Mouse (Mus musculus): ENCODE measurements around the gene Zic5. TPM values are rescaled to one million over a fixed set of nuclear protein-coding genes. Genes with fewer than 3 reads are reported as not detected.
"Not testable (repeated sequence)": the region's sequence is repeated elsewhere in the genome, so short reads cannot be mapped to it uniquely, and the experiment has no call there.

Zic5 gene
- polyA plus RNA-seq, 1 experiment from 2014 or later = 13.9 TPM

DNA sequence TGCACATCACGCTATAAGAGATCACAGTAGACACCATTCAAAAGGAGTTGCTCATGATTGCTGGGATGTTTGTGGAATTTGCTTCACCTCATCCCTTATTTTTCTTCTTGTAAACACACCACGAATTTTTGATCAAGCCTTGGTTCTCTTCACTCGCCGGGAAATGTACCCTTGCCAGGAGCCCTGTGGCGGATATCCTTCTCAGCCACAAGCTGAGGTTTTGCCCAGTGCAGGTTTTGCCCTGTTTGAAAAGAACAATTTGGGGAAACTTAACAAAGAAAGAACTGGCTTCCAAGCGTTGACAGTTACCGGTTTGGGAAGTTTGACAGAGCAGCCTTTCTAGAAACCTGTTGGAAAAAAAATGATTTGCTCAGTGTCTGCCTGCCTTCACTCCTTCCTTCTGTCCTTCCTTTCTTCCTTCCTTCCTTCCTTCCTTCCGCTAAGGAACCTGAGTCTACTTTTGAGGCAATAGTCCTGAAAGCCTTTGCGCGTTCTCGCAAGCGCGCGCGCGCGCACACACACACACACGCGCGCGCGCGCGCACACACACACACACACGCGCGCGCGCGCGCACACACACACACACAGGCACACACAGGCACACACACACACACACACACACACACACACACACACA is 6.1 kb upstream of the Zic5 start:
- Histone ChIP-seq H3K27ac (peak overlapping the region; percentile 64), H3K9ac (peak overlapping the region; percentile 16; the same call in 1 of the 2 replicates), H3K4me1 (replicated peaks) (peaks cover 23% of the 10 kb centered on the region), H3K9me3 (no peaks in the 10 kb centered on the region), H3K27me3 (peaks cover 88% of the 10 kb centered on the region), H3K4me3 (peak overlapping the region; percentile 19), H3K4me2 (peak overlapping the region; percentile 56), H3K36me3 (no peaks in the 10 kb centered on the region; the same call in 1 of the 2 replicates)
- 7% methylated on average over 30 of the region's 31 CpGs for WGBS
- ATAC-seq (ENCODE audit: low FRiP score) = no peak

DNA sequence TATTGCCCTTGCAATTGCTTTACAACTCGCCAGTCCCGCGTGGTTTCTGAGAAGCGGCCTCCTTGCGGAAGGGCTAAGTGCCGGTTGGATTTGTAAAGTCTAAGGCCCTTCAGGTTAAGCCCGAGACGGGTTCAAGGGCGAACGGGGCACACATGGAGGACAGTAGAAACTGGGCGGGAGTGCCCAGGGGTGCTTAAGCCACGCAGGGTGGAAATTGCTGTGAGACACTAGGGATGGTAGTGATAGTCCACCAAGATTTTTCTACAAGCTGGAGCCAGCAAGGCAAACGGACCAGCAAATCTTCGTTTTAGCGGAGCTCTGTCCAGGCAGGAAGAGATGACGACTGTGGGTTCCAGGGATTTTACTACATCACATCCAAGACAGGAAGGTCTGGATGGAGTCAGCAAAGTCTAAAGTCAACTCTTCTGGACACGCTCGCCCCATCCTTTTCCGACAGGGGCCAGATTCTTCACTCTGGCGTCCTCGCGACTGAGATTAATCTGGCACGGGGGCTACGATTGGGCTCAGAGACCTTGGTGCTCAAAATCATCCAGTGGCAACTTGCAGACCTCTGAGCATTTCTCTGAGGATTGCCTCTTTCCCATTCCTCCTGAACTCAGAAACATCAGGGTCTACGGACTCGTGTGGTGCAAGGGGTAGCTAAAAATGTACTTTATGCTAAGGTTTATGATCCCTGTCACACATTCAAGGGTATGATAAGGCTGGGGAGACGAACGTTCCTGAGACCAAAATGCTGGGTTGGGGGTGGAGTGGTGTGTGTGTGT is 3.7 kb upstream of the Zic5 start:
- Histone ChIP-seq H3K4me1 (replicated peaks) (peaks cover 20% of the 10 kb centered on the region), H3K9ac (peak overlapping the region; percentile 14; the same call in 1 of the 2 replicates), H3K36me3 (no peaks in the 10 kb centered on the region), H3K4me2 (peak overlapping the region; percentile 37), H3K27me3 (peaks cover 95% of the 10 kb centered on the region), H3K4me3 (0 out of 2 replicates have a peak overlapping the region, but pooled peaks have one; percentile 7), H3K9me3 (no peaks in the 10 kb centered on the region), H3K27ac (peak overlapping the region; percentile 14)
- no peak for ATAC-seq (ENCODE audit: low FRiP score)
- WGBS = 3% methylated on average over 28 of the region's 28 CpGs

DNA sequence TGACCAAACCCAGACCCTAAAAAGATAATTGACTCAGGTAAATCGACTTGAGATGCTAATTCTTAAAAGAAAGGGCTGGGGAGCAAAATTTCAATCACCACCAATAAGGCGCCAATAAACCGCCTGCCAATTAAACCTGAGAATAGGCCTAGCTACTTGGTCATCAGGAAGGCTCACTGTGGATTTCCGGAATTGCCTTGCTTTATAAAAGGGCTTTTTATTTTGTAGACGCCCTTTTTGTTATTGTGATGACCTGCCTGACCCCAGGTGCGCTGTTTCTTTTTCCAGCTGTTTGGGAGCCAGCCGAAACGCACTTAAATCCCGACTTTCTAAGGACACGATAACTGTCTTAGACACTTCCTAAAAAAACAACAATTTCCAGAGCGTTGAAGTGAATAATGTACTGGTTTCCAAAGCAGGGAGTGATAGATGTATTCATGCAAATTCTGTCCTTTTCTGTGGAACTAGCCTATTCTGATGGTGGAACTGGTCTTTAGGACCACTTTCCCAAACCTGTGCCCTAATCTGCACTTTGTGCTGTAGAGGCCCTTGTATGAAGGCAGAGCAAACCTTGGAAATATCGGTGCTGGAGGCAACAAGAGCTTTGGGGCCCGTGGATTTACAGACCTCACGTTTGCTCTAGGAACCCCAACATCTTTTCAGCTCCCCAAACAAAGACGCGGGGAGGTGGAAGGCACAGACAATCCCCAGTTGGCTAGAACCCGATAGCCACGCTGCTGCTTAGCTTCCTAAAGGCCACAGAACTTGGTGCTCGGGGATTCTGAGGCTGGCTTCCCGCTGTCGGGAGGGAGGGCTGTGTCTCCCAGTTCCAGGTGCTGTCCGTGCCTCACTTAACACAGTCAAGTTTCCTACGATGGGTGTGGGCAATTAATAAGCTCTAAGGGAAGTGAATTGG is 2.7 kb upstream of the Zic5 start:
- peak overlapping the region; percentile 14; the same call in 1 of the 2 replicates for H3K27ac ChIP-seq
- 8% methylated on average over 23 of the region's 23 CpGs for WGBS

DNA sequence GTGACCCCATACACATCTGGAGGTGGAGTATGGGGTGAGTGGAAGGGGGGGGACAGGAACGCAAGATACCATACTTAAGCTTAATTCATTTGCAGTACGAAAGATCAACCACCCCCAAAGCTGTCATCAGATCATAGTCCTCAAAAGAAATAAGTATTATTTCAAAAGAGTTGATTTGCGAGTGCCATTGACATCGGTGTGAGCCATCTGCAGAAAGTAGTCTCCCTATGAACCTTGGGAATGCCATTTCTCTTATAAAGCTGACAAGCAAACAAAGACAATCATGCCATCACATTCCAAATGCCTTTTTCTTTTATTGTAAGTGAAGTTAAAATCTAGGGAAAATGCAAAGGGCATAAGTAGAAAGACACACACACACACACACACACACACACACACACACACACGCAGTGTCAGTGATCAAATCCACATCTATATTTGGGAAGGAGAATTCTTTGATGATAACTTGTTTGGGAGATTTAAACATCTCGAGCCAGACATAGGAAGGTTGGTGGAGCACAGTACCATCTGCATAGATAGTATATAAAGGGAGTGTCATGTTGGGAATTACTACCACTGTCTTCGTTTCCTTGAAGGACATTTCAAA is 1.4 kb upstream of the Zic5 start:
- H3K9ac ChIP-seq = no peak overlapping the region
- ATAC-seq (ENCODE audit: low FRiP score) = no peak
- H3K4me2 ChIP-seq = no peak overlapping the region; the same call in 1 of the 2 replicates
- no peaks in the 10 kb centered on the region for H3K9me3 ChIP-seq
- no peak overlapping the region for H3K27ac ChIP-seq
- H3K4me1 ChIP-seq (replicated peaks) = peaks cover 24% of the 10 kb centered on the region
- WGBS = 26% methylated on average over 7 of the region's 7 CpGs
- no peaks in the 10 kb centered on the region for H3K36me3 ChIP-seq
- peaks cover 99% of the 10 kb centered on the region for H3K27me3 ChIP-seq
- H3K4me3 ChIP-seq = no peak overlapping the region

More for the DNA sequence above, 2.7 kb upstream of the Zic5 start:
- no peaks in the 10 kb centered on the region for H3K9me3 ChIP-seq
- no peak overlapping the region for H3K9ac ChIP-seq
- no peaks in the 10 kb centered on the region for H3K36me3 ChIP-seq
- no peak for ATAC-seq (ENCODE audit: low FRiP score)
- peaks cover 27% of the 10 kb centered on the region for H3K4me1 ChIP-seq (replicated peaks)
- H3K4me2 ChIP-seq = peak overlapping the region; percentile 37
- 0 out of 2 replicates have a peak overlapping the region, but pooled peaks have one; percentile 7 for H3K4me3 ChIP-seq
- peaks cover 97% of the 10 kb centered on the region for H3K27me3 ChIP-seq

DNA sequence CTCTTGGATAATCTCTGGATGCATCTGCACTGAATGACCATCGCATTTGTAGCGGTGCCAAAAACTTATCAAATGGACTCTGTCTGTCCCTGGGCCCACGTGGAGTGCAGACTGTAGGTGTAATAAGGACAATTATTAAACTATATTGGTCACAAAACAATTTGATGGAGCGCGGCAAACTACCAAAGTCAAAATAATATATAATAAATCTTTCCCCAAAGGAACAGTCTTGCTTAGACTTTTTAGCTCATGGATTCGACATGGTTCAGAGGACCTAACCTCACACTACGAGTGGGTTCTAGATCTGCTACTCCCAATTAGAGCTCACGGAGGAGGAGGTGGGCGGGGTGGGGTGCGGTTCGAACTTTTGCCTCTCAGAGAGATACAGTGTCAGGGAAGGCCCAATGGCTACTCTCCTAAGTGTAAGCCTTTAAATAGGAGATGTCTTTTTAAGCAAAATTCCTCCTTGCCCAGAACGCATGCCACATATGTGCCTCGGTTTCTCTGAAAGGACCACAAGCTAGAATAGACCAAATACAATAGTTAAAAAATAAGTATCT is 534 bp upstream of the Zic5 start:
- peak overlapping the region; percentile 55; the same call in 1 of the 2 replicates for H3K9ac ChIP-seq
- H3K9me3 ChIP-seq = no peaks in the 10 kb centered on the region
- no peak for ATAC-seq (ENCODE audit: low FRiP score)
- WGBS = 22% methylated on average over 13 of the region's 13 CpGs
- H3K4me1 ChIP-seq (replicated peaks) = peaks cover 24% of the 10 kb centered on the region
- peak overlapping the region; percentile 92; the same call in 1 of the 2 replicates for H3K27ac ChIP-seq
- no peaks in the 10 kb centered on the region for H3K36me3 ChIP-seq
- H3K4me2 ChIP-seq = peak overlapping the region; percentile 68
- H3K27me3 ChIP-seq = peaks cover 97% of the 10 kb centered on the region
- H3K4me3 ChIP-seq = peak overlapping the region; percentile 54

DNA sequence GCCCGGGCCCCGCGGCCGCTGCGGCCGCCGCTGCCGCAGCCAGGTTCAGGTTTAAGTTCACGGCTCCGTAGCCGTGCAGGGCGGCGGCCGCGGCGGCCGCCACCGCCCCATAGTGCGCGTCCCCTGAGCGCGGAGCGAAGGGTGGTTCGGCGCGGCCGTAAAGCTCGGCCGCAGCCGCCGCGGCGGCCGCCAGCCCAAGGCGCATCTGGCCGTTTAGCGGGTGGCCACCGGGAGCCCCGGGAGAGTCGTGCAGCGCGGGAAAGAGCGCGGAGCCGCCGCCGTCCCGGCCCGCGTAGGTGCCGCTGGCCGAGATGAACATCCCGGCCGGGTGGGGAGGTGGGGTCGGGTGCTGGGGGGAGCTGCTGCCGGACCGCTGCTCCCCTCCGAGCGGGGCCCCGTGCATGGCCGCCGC is 1.1 kb downstream of the Zic5 start:
- peaks cover 92% of the 10 kb centered on the region for H3K27me3 ChIP-seq

DNA sequence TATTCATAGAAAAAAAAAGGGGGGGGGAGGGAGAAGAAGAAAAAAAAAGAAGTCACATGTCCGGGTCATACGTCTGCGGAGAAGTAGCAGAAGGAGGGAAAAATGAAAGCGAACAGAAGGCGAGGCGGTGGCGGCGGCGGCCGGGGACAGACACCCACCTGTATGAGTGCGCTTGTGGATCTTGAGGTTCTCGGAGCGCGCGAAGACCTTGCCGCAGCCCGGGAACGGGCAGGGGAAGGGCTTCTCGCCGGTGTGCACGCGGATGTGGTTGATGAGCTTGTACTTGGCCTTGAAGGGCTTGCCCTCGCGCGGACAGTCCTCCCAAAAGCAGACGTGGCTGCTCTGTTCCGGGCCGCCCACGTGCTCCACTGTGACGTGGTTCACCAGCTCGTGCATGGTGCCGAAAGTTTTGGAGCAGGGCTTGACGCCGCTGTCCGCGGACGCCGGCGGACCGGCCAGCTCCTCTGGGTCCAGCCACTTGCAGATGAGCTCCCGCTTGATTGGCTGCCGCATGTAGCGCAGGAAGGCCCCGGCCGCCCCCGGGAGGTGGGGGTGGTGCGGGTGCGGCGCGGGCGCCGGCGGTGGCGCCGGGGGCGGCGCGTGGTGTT is 1.6 kb downstream of the Zic5 start:
- H3K9me3 ChIP-seq, H3K36me3 ChIP-seq: not testable (repeated sequence)
- peaks cover 87% of the 10 kb centered on the region for H3K27me3 ChIP-seq
- H3K4me1 ChIP-seq (replicated peaks) = peaks cover 24% of the 10 kb centered on the region
- peak overlapping the region; percentile 92 for H3K27ac ChIP-seq
- H3K4me2 ChIP-seq = peak overlapping the region; percentile 68
- H3K4me3 ChIP-seq = peak overlapping the region; percentile 54
- peak; percentile 22 for ATAC-seq (ENCODE audit: low FRiP score)
- 0% methylated on average over 56 of the region's 58 CpGs for WGBS
- peak overlapping the region; percentile 82 for H3K9ac ChIP-seq

More for the DNA sequence above, 1.1 kb downstream of the Zic5 start:
- no peaks in the 10 kb centered on the region for H3K36me3 ChIP-seq
- 0% methylated on average over 44 of the region's 62 CpGs for WGBS
- no peaks in the 10 kb centered on the region for H3K9me3 ChIP-seq
- H3K4me2 ChIP-seq = peak overlapping the region; percentile 68
- H3K9ac ChIP-seq = peak overlapping the region; percentile 82
- peak overlapping the region; percentile 92 for H3K27ac ChIP-seq
- H3K4me1 ChIP-seq (replicated peaks) = peaks cover 24% of the 10 kb centered on the region
- H3K4me3 ChIP-seq = peak overlapping the region; percentile 54
- ATAC-seq (ENCODE audit: low FRiP score) = peak; percentile 7

DNA sequence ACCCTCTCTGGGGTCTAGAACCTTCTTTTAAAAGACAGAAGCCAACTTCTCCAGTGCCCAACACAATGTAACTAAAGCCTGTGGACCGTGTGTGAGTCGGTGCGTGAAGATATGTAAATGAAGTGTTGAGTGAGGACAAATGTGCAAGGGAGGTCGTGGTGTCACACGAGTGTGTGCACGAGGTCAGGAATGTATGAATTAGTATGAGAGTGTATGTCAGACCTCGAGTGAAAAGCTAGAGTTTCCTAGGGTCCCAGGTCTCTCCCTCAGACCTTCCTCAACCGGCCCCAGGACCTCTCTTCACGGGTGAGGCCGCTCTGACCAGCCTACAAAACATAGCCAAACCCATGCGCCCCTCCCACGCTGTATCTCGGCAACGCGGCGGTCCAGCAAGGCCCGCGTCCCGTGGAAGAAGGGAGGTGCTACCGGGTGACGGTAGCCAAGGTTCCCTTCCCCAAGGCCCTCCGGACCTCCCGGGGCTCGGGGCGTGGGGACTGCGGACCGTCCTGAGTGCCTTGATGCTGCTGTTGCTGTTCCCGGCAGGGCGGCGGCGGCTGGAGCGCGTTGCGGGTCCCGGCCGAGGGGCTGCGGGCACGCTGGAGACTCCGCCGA is 2.3 kb downstream of the Zic5 start:
- peaks cover 81% of the 10 kb centered on the region for H3K27me3 ChIP-seq
- no peak for ATAC-seq (ENCODE audit: low FRiP score)
- WGBS = under 1% methylated on average over 40 of the region's 40 CpGs

DNA sequence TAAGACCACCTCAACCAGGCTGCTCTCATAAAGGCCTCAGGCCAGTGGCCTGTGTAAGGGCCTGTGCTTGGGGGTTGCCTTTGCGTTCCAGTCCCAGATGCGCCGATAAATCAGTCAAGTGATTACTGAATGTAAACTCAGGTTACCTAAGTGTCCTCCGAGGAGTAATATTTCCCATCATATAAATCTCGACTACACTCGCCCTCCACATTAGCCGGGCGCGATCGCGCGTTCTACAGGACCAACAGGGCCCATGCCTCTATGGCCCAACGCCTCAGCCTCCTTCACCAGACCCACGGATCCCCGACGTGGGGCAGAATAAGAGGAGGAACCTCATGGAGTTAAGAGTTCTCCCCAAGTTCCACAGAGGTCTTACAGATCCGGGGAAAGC is 2.8 kb downstream of the Zic5 start:
- Histone ChIP-seq H3K27ac (peak overlapping the region; percentile 92), H3K27me3 (peaks cover 76% of the 10 kb centered on the region), H3K4me1 (replicated peaks) (peaks cover 24% of the 10 kb centered on the region), H3K4me3 (peak overlapping the region; percentile 54), H3K9ac (peak overlapping the region; percentile 82), H3K9me3 (no peaks in the 10 kb centered on the region), H3K36me3 (no peaks in the 10 kb centered on the region), H3K4me2 (peak overlapping the region; percentile 68)
- no peak for ATAC-seq (ENCODE audit: low FRiP score)
- 8% methylated on average over 17 of the region's 17 CpGs for WGBS

More for the DNA sequence above, 2.3 kb downstream of the Zic5 start:
- H3K36me3 ChIP-seq = no peaks in the 10 kb centered on the region
- peaks cover 24% of the 10 kb centered on the region for H3K4me1 ChIP-seq (replicated peaks)
- peak overlapping the region; percentile 92 for H3K27ac ChIP-seq
- peak overlapping the region; percentile 82 for H3K9ac ChIP-seq
- H3K4me2 ChIP-seq = peak overlapping the region; percentile 68
- no peaks in the 10 kb centered on the region for H3K9me3 ChIP-seq
- H3K4me3 ChIP-seq = peak overlapping the region; percentile 54

DNA sequence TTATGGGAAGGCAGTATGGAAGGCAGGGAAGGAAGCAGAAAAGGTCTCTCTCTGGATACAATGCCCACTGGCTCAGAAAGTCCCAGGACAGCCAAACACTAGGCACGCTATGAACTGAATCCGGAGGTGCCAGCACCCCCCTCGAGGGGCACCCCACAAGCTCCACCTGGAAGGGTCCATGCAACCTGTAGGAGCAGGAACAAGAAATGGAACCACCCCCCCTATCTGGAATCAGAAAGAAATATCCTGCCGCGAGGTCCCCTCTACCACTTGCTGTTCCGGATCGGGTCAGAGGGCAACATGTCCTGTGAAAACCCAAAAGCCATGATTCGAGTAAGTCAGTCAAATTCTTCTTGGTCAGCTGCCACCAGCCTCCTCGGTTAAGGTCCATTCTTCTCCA is 3.5 kb downstream of the Zic5 start:
- no peaks in the 10 kb centered on the region for H3K9me3 ChIP-seq
- H3K36me3 ChIP-seq = no peaks in the 10 kb centered on the region
- H3K4me3 ChIP-seq = peak overlapping the region; percentile 54
- peak overlapping the region; percentile 92 for H3K27ac ChIP-seq
- H3K9ac ChIP-seq = peak overlapping the region; percentile 82
- peaks cover 24% of the 10 kb centered on the region for H3K4me1 ChIP-seq (replicated peaks)
- 9% methylated on average over 9 of the region's 9 CpGs for WGBS
- peak overlapping the region; percentile 68 for H3K4me2 ChIP-seq
- peaks cover 69% of the 10 kb centered on the region for H3K27me3 ChIP-seq
- ATAC-seq (ENCODE audit: low FRiP score) = no peak
